Comparison of ENCODE assay signal across 5 mouse cellular contexts in genomic region chr5:147495961-147496360, GRCm38 (mm10).
"Had no signal": no experiment of that assay in that cellular context is flagged by ENCODE, and none has a peak within 500 bp of the region (broad histone marks: within the 10 kb centered on the region; RNA-seq: fewer than 3 reads in every experiment).

No protein-coding gene starts in this region.

- DNase-seq: left cerebral cortex, postnatal 4 days; lung, postnatal 4 days; right cerebral cortex, postnatal 14 days; thymus, postnatal 36 days had no signal

- ATAC-seq: midbrain, embryonic 16.5 days had no signal
